Mouse (Mus musculus): Measurements from ENCODE around the gene Prkaa2.

GRCm38 (mm10) chr4:105031104-105031503, 78.6 kb downstream of the Prkaa2 start:
- TF ChIP-seq POLR2A (IDR thresholded peaks at IDR 0.05; ENCODE audit: insufficient read depth, low read depth, low read length) (no peak), CTCF (IDR thresholded peaks at IDR 0.05; ENCODE audit: insufficient read depth, low read depth, low read length) (no peak)

Measured in olfactory bulb, adult 2 months (tissue).